ENCODE assay signal across 19 mouse cellular contexts in genomic region chrX:47622881-47623613, GRCm38 (mm10).
"Had no signal": no experiment of that assay in that cellular context is flagged by ENCODE, and none has a peak within 500 bp of the region (broad histone marks: within the 10 kb centered on the region; RNA-seq: fewer than 3 reads in every experiment).

No protein-coding gene starts in this region.

- H3K27me3 ChIP-seq: midbrain, embryonic 12.5 days; neural tube, embryonic 13.5 days; neural tube, embryonic 15.5 days had no signal

- H3K9ac ChIP-seq: lung, embryonic 14.5 days; midbrain, embryonic 12.5 days; neural tube, embryonic 13.5 days; neural tube, embryonic 15.5 days had no signal

- H3K4me1 ChIP-seq: megakaryocyte, embryonic 14.5 days; midbrain, embryonic 10.5 days; midbrain, embryonic 12.5 days; neural tube, embryonic 13.5 days; neural tube, embryonic 15.5 days had no signal

- DNase-seq: lung, adult 18-20 months; lung, embryonic 14.5 days; lung, postnatal 10 days; lung, postnatal 4 days; midbrain, embryonic 14.5 days; retina, postnatal 1 day; right cerebral cortex, adult 18-20 months; right cerebral cortex, postnatal 25 days; right cerebral cortex, postnatal 4 days; spleen, adult 18-20 months; thymus, postnatal 14 days; thymus, postnatal 36 days had no signal

- H3K4me3 ChIP-seq: megakaryocyte, embryonic 14.5 days; midbrain, embryonic 10.5 days; midbrain, embryonic 12.5 days; myocyte; neural tube, embryonic 13.5 days; neural tube, embryonic 15.5 days had no signal

- H3K36me3 ChIP-seq: midbrain, embryonic 10.5 days; midbrain, embryonic 12.5 days; neural tube, embryonic 13.5 days; neural tube, embryonic 15.5 days had no signal

- ATAC-seq: midbrain, embryonic 16.5 days had no signal

- H3K4me2 ChIP-seq: lung, embryonic 14.5 days; midbrain, embryonic 12.5 days; neural tube, embryonic 13.5 days; neural tube, embryonic 15.5 days had no signal

- H3K9me3 ChIP-seq: megakaryocyte, embryonic 14.5 days; midbrain, embryonic 10.5 days; midbrain, embryonic 12.5 days; neural tube, embryonic 13.5 days; neural tube, embryonic 15.5 days had no signal

- H3K27ac ChIP-seq: midbrain, embryonic 10.5 days; midbrain, embryonic 12.5 days; neural tube, embryonic 13.5 days; neural tube, embryonic 15.5 days had no signal
